Mouse (Mus musculus): ENCODE data around the gene Gm20388.

The Gm20388 gene

GRCm38 (mm10) chr8:124267206-124267605 is 4356.6 kb downstream of the Gm20388 start:
- DNase-seq = no peak

- no peak for DNase-seq
Measured at GRCm38 (mm10) chr8:124270504-124270903, 4359.9 kb downstream of the Gm20388 start.

DNA sequence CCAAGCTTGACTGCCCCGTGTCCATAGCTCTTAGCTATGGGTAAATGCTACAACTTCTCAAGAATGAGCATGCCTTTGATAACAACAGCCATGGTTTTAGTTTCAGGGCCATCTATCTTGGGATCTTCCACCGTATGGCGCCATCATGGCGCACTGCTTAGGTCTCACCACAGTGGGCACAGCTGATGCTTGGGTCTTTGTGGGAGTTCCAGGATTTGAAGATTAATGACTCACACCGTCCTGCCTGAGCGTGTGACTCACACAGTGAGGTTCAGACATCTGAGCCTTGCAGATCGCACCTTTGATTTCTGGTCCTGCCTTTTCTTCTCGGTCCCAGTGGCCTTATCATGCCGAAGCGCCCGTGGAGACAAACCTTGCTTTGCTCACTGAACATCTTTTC is 4360.3 kb downstream of the Gm20388 start:
- DNase-seq = no peak

GRCm38 (mm10) chr8:124271518-124271917 is 4360.9 kb downstream of the Gm20388 start:
- DNase-seq = no peak

DNA sequence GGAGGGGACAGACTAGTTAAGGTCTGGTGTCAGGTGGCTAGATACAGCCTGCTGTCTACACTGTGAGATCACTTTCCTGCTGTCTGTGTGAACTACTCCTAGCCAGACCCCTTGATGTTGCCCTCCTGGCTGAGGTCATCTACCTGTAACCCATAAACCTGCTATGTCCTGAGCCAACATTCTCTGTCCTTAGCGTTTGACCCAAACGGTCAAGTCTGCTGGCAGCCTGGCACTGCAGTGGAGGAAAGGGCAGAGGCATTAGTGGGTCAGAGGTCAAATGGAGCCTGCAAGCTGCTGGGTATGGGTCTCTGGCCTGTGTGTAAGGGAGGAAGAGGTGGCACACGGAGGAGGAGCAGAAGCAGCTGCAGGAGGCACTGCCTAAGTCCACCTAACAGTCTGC is 4362.2 kb downstream of the Gm20388 start:
- DNase-seq = no peak

- DNase-seq = peak; percentile 29
Measured at GRCm38 (mm10) chr8:124273606-124274218, 4363.1 kb downstream of the Gm20388 start.

- DNase-seq = no peak
Measured at GRCm38 (mm10) chr8:124274441-124275120, 4363.9 kb downstream of the Gm20388 start.

GRCm38 (mm10) chr8:124275377-124276071 is 4364.9 kb downstream of the Gm20388 start:
- DNase-seq = no peak

DNA sequence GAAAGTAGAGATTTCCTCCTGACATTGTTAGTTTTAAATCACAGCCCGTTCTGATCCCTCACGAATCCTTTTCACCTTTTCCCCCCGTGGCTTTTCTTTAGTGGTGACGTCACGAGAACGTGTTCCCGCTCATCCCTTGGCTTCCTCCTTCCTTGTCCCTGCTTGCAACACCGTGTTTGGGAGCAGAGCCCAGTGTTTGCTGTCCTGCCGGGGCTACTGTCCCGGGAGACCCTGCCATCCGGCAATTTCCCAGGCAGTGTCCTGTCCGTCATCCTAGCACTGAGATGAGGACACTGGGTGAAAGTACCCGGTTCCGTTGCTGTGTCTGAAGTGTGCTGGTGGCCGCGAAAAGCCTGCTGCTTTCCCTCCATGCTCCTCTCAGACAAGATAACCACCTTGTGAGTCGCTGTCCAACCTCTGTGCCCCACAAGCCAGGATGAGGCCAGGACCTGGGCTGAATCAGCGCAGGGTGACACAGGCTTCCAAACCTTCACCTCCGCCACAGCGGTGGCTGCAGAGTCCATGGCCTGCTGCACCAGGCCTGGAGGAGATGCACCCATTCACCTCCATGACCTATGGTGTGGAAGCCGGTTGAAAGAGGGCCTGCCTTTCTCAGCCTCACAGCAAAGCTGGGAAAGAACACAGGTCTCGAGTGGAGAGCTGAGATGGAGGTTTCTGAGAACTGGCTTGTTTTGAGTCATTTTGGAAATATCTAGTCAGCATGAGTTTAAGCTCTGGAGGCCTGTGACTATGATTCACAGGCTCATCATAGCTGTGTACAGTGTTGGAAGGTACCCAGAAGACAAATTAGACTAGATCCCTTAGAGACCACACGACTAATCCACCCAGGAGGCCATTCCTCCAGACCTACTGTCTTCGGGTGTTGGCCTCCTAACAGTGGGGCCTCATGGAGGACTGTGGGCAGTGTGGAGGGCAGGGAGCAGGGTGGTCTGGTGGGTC is 4367.6 kb downstream of the Gm20388 start:
- DNase-seq = no peak

DNA sequence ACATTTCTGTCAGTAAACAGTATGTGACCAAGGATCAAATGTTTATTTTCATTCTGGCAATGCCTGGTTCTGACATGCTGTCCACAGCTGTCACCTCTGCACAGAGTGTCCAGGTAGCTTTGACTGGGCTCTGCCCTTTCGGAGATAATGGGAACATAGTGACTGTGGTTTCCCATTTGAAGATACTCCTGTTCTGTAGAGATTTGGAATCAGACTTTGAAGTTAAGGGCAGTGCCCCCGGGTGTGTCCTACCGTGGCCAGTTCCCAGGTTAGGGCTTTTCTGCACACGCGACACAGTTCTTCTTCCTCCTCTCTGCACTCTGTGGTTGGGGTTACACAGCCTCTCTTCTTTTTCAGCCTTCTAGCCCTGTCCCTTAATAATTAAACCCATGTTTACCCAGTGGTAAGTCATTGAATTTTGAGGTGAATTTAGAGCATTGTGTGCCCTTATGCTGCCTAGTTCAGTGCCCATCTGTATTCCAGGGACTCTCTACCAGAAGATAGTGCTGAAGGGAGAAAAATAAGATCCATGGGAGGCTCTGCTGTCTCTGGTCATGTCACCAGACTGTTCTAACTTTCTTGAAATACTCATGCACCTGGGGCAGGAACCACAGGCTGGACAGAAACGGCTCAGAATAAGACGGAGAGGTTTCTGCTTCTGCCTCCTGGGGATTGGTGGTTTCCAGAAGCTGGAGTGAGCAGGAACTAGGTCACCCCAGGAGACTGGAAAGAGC is 4368.5 kb downstream of the Gm20388 start:
- DNase-seq = no peak

GRCm38 (mm10) chr8:124279690-124279985 is 4369.0 kb downstream of the Gm20388 start:
- no peak for DNase-seq

DNA sequence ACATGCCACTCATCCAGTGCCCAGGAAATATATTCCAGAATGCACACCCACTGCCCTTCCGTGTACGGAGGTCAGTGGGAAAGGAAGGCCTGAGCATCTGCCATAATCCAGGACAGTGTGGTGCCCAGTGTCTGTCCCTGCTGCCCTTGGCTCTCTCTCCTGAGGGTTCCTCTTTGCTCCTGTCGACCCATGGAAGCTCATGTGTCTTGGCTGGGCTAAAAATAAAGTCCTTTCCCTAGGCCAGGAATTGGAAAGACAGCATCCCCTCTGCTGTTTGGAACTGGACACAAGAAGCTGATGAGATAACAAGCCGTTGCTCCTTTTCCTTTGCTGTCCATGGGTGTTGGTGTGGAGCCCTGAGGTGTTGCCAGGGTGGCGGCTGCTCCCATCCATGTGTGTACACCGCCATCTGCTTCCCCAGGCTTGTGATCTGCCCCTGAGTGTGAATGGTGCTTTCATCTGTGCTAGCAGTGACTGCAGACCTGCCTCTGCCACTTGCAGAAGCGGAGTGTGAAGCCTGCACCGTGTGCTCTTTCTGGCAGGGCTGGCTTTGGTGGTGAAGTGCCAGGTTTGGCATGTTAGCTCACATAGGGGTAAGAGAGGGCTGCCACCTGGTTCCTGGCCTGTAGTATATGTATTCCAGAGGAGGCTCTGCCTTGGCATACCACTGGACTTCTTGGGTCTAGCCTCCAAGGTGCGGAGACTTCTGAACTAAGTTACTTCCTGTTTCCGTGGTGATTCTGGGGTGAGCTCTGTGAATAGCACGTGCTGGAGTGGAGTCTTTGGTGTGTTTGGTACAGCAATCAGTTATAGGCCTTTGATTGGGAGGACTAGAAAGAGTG is 4371.3 kb downstream of the Gm20388 start:
- peak; percentile 69 for DNase-seq

DNA sequence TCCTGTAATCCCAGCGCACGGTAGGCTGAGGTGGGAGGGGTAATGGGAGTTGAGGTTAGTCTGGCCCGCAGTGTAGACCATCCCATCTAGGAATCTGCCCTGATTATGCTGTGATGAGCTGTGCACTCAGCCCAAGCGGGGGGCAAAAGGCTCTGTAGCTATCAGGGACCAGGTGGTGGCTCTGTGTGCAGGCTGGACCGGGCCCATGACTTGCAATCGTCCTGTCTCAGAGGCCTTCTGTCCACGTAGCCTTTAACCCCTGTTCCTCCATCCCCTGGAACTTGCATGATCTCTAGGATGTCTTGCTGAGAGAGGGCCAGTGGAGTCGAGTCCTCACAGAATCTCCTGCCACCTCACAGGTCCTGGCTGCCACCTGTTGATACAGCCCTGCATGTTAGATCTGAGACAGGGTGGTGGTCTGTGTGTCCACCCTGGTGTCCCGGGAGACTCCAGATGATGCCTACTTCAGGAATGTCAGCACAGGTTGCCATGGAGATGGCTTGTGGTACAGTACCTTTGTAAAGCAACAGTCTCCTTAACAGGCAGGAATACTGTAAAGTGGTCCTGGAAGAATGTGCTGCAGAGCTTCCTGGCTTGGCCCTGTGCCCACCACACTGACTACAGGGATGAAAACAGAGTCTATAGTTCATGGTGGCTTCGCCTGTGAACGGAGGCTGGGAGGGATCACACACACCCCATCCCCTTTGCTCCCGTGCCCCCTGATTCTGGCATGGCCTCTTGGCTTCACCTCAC is 4372.4 kb downstream of the Gm20388 start:
- peak; percentile 61 for DNase-seq

GRCm38 (mm10) chr8:124283644-124284332 is 4373.1 kb downstream of the Gm20388 start:
- DNase-seq = no peak

DNA sequence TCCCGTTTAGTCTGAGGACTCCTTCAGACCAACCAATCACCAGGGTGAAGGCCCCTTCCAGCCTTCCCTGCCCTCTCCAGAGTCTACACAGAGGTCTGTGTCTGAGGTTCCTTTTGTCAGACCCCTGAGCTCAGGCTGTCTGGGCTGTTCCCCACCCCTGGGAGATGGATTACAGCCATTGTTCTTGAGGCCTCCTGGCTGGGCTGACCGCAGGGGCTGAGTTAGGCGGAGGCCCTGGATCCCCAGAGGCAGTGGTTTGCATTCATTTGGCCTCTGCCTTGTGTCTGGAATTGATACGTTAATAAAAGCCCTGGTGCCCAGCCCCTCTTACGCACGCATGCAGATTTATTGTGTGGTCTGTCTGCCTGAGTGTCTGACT is 4373.7 kb downstream of the Gm20388 start:
- DNase-seq = no peak

DNA sequence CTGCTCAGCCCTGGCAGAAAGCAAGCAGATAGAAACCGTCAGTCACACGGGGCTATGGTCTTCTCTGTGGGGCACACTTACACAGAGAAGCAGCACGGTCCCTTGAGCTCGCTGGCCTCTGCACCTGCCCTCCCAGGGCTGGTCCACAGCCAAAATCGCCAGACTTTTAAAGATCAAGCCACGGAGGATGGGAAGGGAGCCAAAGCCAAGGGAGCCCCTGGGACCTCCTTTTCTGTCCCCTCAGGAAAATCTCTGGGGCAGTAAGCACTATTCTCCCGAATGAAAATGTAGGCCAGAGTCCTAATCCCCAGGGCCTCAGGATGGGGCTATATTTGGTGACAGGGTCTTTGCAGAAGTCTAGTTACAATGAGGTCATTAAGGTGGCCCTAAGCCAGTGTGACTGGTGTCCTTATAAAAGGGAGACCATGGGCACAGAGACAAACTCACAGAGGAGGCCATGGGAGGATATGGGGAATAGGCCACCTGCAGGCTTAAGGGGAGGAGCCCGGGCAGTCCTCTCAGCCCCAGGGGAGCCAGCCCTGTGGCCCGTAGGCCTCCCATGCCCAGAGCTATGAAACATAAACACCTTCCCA is 4374.4 kb downstream of the Gm20388 start:
- peak; percentile 72 for DNase-seq

DNA sequence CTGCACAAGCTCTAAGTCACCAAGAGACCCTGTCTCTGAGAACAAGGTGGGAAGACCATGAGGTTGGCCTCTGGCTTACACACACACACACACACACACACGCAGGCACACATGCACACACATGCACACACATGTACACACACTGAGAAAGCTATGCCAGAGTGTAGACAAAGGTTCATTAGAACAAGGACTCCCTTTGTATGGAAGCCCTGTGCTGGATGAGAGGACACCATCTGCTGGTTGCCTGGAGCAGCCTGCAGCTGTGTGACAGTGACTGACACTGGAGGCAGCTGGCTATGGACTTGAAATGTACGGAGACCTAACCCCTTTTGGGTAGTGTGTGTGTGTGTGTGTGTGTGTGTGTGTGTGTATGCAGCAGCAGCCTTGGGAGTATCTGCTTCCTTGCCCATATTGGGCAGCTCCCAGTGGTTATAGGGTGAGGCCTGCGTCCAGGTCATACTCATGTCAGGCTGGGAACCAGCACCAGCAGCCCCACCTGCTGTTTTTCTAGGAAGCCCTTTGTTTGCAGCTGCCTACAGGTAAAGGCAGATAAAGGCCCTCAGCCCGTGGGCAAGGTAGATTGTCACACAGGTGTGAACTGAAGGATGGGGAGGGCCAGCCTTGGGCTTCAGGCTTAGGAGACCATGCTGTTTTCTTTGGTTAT is 4376.0 kb downstream of the Gm20388 start:
- DNase-seq = no peak

GRCm38 (mm10) chr8:124288215-124288864 is 4377.7 kb downstream of the Gm20388 start:
- no peak for DNase-seq
